Mouse (Mus musculus) erythroid progenitor cell, adult 5-6 weeks (primary cell): ENCODE data around the gene Fam172a. TPM values are rescaled to one million over a fixed set of nuclear protein-coding genes. Genes with fewer than 3 reads are reported as not detected.

Experiments used
- ATAC-seq: replicated peaks from 2 replicates; pipeline ENCODE4 v1.8.0; 2016; ENCODE audit warnings: moderate number of reproducible peaks, mild to moderate bottlenecking, moderate TSS enrichment, inconsistent platforms; ENCODE audit not compliant: poor library complexity, low FRiP score, severe bottlenecking
- total RNA-seq, 2 experiments: library from RNA; stranded (forward) in 1 of 2; stranded (reverse) in 1 of 2; fragments of 150-400 nt in 1 of 2; fragments of 186-747, 209-891 nt in 1 of 2; gene quantifications; 2 replicates each; pipeline versions ENCODE4 v1.2.3 to v1.2.4; 2015 to 2017; ENCODE audit warnings: low replicate concordance in 2 of 2

The Fam172a gene
- total RNA-seq, 2 experiments from 2014 or later: 8.0 to 26.0 TPM

DNA sequence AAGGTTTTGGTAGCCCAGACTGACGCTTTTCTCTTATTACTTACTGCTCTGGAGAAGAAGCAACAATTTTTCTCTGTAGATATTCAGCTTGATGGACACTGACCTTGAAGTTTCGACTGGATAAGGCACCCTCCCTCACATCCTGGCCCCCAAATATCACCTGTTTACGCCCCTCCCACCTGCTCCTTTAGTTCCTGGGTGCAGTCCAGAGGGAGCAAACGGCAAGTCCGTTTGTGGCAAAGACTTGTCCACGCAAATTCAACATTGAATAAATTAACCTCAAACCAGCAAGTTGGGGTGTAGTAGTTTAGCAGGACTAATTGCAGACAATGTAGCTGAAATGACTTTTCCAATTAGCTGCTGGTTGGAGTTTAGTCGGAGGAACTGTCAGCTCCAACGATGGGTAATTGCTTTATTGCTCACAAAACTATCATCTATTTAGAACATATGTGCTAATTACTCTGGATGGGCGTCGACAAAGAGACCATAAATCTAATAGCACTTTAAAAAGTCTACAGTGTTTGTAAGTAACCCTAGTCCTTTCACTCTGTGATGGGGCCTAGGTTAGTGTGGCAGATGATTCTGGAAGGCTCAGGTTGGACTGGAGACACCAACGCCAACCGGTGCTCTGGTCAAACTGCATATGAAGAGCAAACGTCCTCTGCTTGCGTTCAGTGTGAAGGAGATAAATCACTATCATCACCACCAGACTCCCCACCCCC, 507.0 kb downstream of the Fam172a start:
- ATAC-seq: no peak

DNA sequence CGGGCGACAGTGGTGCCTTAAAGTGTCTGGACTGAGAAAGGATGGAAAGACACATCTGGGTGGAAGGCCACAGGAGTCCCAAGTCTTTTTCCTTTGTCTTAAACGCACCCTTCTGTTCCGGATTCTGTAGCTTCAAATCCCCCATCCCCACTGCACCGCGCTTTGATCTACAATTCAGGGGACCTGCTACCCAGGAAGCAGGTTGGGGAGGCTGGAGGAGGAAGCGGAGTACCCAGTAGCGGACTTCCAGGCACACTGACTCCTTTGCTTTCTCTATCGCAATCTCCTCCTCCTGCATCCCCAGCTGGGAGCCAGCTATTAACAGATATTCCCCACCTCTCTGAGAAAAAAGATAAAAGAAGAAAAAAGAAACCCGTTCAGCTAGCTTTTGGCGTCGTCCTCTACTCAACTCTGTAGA, 507.8 kb downstream of the Fam172a start:
- ATAC-seq: no peak

- no peak for ATAC-seq
Measured at GRCm38 (mm10) chr13:78210029-78210747, 508.4 kb downstream of the Fam172a start.

GRCm38 (mm10) chr13:78210748-78211089, 508.9 kb downstream of the Fam172a start:
- no peak for ATAC-seq

GRCm38 (mm10) chr13:78211231-78212010, 509.6 kb downstream of the Fam172a start:
- no peak for ATAC-seq

GRCm38 (mm10) chr13:78212111-78212510, 510.3 kb downstream of the Fam172a start:
- no peak for ATAC-seq

- no peak for ATAC-seq
Measured at GRCm38 (mm10) chr13:78213155-78213554, 511.3 kb downstream of the Fam172a start.

DNA sequence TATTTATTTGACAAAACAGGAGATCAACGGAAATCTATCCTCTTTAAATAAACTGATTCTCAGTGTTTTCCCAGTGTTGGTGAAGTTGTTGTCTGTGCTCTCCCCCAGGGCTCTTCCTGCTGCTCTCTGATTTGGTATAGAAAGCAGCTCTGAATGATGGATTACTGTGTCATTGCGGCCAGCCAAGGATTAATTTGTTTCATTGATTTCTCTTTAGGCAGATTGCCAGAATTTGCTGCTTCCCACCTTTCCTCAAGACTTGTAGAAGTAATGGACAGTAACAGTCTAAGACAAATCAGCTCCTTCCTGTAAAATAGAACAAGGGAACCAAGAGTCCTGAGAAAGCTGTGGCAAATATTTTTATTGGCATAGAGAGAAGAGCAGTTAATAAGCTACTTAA, 513.4 kb downstream of the Fam172a start:
- no peak for ATAC-seq
